Mouse (Mus musculus): ENCODE data around the gene Atp6v0d1. TPM values are rescaled to one million over a fixed set of nuclear protein-coding genes. Genes with fewer than 3 reads are reported as not detected.

Atp6v0d1 gene
- polyA plus RNA-seq, 1 experiment, result 334 TPM

DNA sequence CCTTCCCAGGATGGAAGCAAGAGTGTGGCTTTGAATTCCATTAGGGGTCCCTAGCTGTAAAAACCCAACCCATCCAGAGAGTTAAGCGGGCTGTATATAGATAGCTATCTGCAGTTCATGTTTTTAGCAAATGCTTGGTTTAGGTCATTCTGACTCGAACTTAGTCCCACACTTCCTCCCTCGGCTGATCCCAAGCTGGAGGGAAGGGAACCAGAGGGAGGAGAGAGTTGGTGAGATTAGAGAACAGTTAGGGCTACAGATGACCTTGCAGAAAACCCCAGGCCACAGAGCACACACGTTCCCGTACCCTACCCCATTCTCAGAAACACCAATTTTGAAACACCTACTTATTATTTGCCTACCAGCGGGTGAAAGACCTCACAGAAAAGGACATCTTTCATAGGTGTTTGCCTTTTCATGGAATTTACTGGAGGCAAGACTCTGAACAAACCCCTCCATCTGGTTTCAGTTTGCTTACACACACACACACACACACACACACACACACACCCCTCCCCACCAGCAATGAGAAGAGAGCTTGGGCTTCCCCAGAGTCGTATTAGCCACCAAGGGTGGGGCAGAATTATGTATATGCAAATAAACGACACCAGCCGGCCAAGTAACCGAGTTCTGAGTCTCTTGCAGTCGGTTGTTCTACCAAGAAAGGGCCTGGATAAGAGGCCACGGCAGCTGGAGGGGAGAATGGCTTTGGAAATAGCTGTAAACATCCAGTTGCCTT, 55.7 kb downstream of the Atp6v0d1 start:
- no peak for DNase-seq (ENCODE audit: extremely low spot score in 1 of 2, low spot score in 1 of 2)

- DNase-seq (ENCODE audit: extremely low spot score in 1 of 2, low spot score in 1 of 2), result no peak
Observed at GRCm38 (mm10) chr8:105508758-105509157, 57.1 kb downstream of the Atp6v0d1 start.

GRCm38 (mm10) chr8:105506977-105507376, 58.9 kb downstream of the Atp6v0d1 start:
- DNase-seq (ENCODE audit: extremely low spot score in 1 of 2, low spot score in 1 of 2), result no peak

DNA sequence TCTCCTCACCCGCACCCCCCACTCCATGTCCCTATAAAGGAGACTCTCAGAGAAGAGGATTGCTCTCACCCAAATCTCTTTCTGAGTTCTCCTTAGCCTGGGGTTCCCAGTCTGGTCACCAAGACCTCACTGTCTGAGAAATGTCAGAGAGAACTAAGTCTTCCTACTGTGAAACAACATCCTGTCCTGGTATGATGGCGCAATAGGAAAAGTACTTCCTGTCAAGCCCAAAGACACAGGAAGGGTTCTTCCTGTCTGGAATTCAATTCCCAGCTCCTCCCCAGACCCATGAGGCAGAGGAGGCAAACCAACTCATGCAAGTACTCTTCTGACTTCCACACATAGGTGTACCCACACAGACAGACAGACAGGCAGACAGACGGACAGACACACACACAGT, 61.2 kb downstream of the Atp6v0d1 start:
- no peak for DNase-seq (ENCODE audit: extremely low spot score in 1 of 2, low spot score in 1 of 2)

GRCm38 (mm10) chr8:105499787-105500186, 66.1 kb downstream of the Atp6v0d1 start:
- DNase-seq (ENCODE audit: extremely low spot score in 1 of 2, low spot score in 1 of 2), result no peak

DNA sequence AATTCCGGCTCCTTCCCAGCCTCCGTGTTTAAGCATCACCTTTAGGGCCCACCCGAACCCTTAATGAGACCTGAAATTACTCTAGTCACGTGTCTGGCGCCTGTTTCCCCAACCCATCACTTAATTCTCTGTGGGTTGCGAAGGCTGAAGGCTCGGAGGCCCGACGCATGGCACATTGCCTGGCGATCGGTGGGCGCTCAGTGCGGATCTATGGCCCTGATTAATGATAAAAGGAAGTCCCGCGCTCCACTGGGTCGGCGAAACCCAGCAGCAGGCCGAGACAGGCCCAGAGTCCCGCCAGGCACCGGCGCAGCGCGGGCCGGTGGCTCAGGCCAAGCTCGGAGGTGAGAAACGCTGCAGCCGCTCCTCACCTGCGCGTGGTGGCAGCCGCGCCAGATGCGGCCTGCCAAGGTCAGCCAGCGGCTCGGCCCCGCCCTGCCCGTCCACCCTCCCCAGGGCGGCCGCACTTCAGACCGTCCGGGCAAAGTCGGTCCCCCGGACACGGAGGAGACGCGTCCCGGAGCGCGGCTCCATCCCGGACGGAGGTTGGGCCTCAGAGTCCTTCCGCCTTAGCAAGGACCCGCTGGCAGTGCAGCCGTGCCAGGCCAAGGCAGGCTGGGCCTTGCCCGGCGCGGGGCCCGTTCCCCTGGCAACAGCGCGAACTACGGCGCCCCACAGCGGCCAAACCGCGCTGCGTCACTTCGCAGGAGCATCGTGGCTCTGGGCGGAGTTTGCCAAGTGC, 69.2 kb downstream of the Atp6v0d1 start, which contains the start of gene Zdhhc1:
Gene Zdhhc1 (minus strand): TSS at position 464 of the 742 bp plus-strand sequence.
- DNase-seq (ENCODE audit: extremely low spot score in 1 of 2, low spot score in 1 of 2), result peak; percentile 53 to 94

DNA sequence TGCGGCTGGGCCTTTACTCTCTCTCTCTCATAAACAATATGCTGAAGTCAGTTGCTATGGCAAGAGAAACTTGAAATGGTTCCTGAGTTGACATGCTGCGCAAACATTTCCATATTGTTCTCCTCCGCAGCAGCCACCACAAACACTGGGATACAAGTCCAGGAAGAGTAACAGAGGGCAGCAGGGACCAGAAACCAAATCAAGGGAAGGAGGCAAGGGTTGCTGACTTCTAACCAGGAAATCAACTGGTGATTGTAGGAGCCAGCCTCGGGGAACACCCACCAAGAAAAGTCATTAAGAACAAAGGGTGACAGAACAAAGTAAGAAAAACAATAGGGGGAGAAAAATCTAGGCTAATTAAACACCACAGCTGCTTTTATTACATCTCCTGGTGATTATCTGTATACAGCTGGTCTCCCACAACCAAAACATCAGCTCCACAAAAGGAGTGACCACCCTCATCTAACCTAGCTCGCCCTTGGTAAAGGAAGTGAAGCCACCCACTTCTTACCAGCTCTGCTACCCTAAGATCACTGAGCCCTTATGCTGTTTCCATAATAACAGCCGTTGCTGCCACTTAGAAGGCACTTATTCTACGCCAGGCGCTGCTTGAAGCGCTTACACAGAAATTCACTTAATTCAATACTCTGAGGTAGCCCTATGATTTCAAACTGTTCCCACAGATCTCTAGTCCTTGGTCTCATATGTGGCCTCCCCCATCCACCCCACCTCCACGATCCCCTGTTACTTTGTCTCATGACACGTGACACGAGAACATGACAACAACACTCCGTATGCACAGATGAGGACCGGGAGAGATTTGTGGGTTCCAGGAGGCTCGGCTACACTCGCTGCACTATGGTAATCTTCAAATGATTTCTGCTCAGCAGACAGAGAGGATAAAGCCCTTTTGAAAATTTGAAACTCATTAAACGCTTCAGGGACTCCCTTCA, 70.2 kb downstream of the Atp6v0d1 start:
- DNase-seq (ENCODE audit: extremely low spot score in 1 of 2, low spot score in 1 of 2), result no peak

- no peak for DNase-seq (ENCODE audit: extremely low spot score in 1 of 2, low spot score in 1 of 2)
Observed at GRCm38 (mm10) chr8:105494566-105494965, 71.3 kb downstream of the Atp6v0d1 start.

DNA sequence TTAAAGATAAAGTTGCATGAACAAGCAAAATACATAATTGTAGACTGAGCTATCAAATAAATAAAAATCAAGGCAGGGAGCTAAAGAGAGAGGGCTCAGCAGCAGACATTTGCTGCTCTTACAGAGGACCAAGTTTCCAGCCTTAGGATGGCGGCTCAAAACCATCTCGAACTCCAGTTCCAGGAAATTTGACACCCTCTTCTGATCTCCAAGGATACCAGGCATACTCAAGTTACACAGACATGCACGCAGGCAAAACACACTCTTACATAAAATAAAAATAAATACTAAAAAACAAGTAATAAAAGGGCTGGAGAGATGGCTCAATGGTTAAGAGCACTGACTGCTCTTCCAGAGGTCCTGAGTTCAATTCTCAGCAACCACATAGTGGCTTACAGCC, 72.4 kb downstream of the Atp6v0d1 start:
- DNase-seq (ENCODE audit: extremely low spot score in 1 of 2, low spot score in 1 of 2), result no peak

DNA sequence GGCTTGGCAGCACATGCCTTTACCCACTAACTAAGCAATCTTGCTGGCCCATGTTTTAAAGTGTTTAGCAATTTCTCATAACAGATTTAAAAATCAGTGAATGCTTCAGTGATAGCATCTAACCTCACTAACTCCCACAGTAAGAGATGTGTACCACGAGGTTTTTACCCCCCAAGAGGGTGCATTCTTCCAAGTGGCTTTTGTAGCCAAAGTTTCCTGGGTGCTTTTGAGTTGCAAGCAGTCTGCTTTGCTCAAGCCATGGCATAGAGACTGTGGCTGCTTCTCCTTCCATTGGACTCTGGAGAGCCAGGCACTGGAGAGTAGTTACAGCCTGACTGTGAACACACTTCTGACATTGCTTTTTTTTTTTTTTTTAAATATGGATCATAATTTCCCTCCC, 76.6 kb downstream of the Atp6v0d1 start:
- no peak for DNase-seq (ENCODE audit: extremely low spot score in 1 of 2, low spot score in 1 of 2)

GRCm38 (mm10) chr8:105488082-105488481, 77.8 kb downstream of the Atp6v0d1 start:
- no peak for DNase-seq (ENCODE audit: extremely low spot score in 1 of 2, low spot score in 1 of 2)

GRCm38 (mm10) chr8:105484392-105484791, 81.5 kb downstream of the Atp6v0d1 start:
- DNase-seq (ENCODE audit: extremely low spot score in 1 of 2, low spot score in 1 of 2), result no peak

- no peak for DNase-seq (ENCODE audit: extremely low spot score in 1 of 2, low spot score in 1 of 2)
Observed at GRCm38 (mm10) chr8:105484030-105484368, 81.8 kb downstream of the Atp6v0d1 start.

DNA sequence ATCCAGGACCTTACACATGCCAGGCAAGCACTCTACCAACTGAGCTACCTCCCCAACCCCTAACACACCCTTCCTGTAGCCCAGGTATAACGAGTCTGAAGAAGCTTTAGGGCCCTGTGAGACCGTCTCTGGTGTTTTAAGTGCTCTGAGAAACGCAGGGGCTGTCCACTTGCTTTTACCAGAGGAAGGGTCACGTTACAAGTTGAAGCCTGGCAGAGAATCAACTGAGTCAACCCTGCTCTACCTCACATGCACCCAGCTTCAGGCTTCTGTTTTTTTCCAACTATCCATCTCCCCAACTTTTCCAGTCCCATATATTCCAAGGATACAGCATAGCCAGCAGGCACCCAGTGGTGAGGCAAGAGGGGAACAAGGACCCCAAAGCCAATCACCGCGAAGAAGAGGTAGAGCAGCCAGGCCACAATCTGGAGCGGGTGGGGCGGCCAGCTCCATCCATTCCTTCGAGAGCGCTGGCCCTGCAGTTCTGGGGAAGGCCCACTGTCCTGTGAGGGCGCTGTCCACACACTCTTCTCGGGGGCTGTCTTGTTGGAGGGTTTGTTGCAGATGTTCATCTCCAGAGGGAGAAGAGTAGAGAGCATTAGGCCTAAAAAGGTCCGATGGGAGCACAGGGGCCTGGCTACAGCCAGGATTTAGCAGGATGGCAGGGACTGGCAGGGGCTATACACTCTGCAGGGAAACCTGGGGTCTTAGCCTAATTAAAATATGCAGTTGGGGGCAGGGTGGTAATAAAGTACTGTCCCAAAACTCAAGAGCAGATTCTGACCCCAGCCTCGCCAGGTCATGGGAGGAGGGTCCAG, 82.4 kb downstream of the Atp6v0d1 start:
- DNase-seq (ENCODE audit: extremely low spot score in 1 of 2, low spot score in 1 of 2), result no peak

DNA sequence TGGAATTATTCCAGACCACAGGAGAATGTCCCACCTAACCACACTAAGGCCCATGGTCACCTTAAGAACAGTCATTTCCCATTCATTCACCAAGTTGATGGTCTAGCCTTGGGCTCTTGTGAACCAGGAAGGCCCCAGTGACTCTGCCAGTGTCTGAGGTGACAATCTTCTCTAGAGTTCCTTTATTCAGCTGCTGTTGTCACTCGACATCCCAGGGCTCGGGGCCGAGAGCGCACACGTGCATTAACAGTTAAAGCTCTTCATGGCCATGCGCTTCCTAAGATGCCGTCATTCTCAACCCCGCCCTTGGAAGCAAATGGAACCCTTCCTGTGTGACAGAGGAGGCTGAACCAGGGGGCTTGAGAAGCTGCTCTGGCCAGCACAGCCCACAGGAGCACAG, 83.7 kb downstream of the Atp6v0d1 start:
- no peak for DNase-seq (ENCODE audit: extremely low spot score in 1 of 2, low spot score in 1 of 2)

DNA sequence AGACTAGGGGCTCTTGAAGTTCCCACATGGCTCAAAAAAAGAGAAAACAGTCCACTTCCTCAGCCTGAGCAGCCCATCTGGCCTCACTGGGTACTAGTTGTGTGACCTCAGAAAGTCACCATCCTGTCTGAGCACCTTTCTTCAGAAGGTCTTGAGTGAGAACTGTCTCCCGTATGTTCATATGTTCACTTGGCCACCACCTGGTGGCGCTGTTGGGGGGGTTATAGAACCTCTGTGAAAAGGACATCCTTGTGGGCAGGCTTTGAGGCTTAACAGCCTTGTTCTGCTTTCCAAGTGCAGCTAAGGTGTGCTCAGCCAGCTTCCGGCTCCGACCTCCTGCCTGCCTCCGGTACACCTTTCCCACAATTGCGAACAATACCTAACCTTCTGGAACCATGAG, 84.4 kb downstream of the Atp6v0d1 start:
- DNase-seq (ENCODE audit: extremely low spot score in 1 of 2, low spot score in 1 of 2), result no peak

GRCm38 (mm10) chr8:105481013-105481412, 84.8 kb downstream of the Atp6v0d1 start:
- DNase-seq (ENCODE audit: extremely low spot score in 1 of 2, low spot score in 1 of 2), result no peak

DNA sequence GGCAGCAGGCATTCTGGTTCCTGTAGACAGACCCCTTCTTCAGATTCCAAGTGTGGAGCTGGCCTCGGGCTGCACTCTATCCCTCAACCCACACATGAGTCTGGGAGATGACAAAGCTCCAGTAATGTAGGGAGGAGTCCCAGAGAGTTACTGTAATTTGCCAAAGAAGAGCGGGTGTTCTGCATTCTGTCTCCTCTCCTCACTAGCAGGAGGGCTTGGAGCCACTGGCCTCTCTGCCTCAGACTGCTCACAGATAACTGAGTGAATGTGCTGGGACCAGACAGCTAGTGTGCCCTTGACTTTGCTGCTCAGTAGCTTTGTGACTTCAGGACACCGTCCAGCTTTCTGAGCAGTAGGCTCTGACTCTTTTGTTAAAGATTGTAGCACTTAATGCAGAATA, 88.1 kb downstream of the Atp6v0d1 start:
- no peak for DNase-seq (ENCODE audit: extremely low spot score in 1 of 2, low spot score in 1 of 2)

GRCm38 (mm10) chr8:105476628-105477413, 89.0 kb downstream of the Atp6v0d1 start:
- DNase-seq (ENCODE audit: extremely low spot score in 1 of 2, low spot score in 1 of 2), result peak in 1 of 2 experiments; percentile 52

Measured in frontal cortex, adult 2 months (tissue).